Mouse (Mus musculus) gastrocnemius, adult 18-20 months (tissue): ENCODE results near the gene Akr1b3. TPM values are rescaled to one million over a fixed set of nuclear protein-coding genes. Genes with fewer than 3 reads are reported as not detected.
A peak's percentile ranks its signal among the peaks of the same experiment; 100 is the strongest.
"Not testable (repeated sequence)": the region's sequence is repeated elsewhere in the genome, so short reads cannot be mapped to it uniquely, and the experiment has no call there.

Source experiments
- DNase-seq: peaks from one replicate; pipeline ENCODE4 v3.0.0; 2021; ENCODE audit warnings: low spot score
- long read RNA-seq, 2 experiments: library from polyadenylated mRNA; stranded (forward); transcript quantifications; one replicate each; pipeline ENCODE4 v2.0.0; 2021
- total RNA-seq, 2 experiments: library from RNA; stranded (reverse); gene quantifications; 2 replicates each; pipeline ENCODE4 v1.2.3; 2021

Akr1b3 gene
- 100 to 1,000 TPM; 171 to 189 TPM for total RNA-seq
- long read RNA-seq, experiment 1, full-length matches to known transcripts: 83 of 88 reads
- long read RNA-seq, experiment 1, partial matches to known transcripts: 4 of 88 reads
- long read RNA-seq, experiment 1, other reads (novel, unspliced or antisense): 1 of 88 reads
- long read RNA-seq, experiment 2, transcript Akr1b3-201 (10 exons, 1,387 nt): major isoform, 58 of 61 reads
- long read RNA-seq, experiment 2, partial matches to known transcripts: 1 of 61 reads
- long read RNA-seq, experiment 2, other reads (novel, unspliced or antisense): 2 of 61 reads

GRCm38 (mm10) chr6:34316854-34317771, at the start of gene Akr1b3:
Akr1b3 (minus strand) TSS chr6:34317478.
- DNase-seq: peak; percentile 91

GRCm38 (mm10) chr6:34364217-34365136, 47.2 kb upstream of the Akr1b3 start:
- no peak for DNase-seq

- no peak for DNase-seq
Measured at GRCm38 (mm10) chr6:34355841-34356240, 38.6 kb upstream of the Akr1b3 start.

- no peak for DNase-seq
Measured at GRCm38 (mm10) chr6:34355349-34355747, 38.1 kb upstream of the Akr1b3 start.

- DNase-seq: no peak
Measured at GRCm38 (mm10) chr6:34354354-34355348, 37.4 kb upstream of the Akr1b3 start.

GRCm38 (mm10) chr6:34353658-34354353, 36.5 kb upstream of the Akr1b3 start, which contains the start of gene Akr1b8:
Akr1b8 (plus strand) TSS chr6:34354119.
- DNase-seq: no peak

GRCm38 (mm10) chr6:34352401-34352800, 35.1 kb upstream of the Akr1b3 start:
- no peak for DNase-seq

- not testable (repeated sequence) for DNase-seq
Measured at GRCm38 (mm10) chr6:34351481-34351880, 34.2 kb upstream of the Akr1b3 start.

- no peak for DNase-seq
Measured at GRCm38 (mm10) chr6:34350037-34350699, 32.9 kb upstream of the Akr1b3 start.

- peak; percentile 76 for DNase-seq
Measured at GRCm38 (mm10) chr6:34346096-34346898, 29.0 kb upstream of the Akr1b3 start.

- DNase-seq: peak; percentile 6
Measured at GRCm38 (mm10) chr6:34344935-34345334, 27.7 kb upstream of the Akr1b3 start.

- no peak for DNase-seq
Measured at GRCm38 (mm10) chr6:34344135-34344850, 27.0 kb upstream of the Akr1b3 start.

- peak; percentile 25 for DNase-seq
Measured at GRCm38 (mm10) chr6:34343426-34343825, 26.1 kb upstream of the Akr1b3 start.

GRCm38 (mm10) chr6:34342476-34342875, 25.2 kb upstream of the Akr1b3 start:
- DNase-seq: no peak

- DNase-seq: peak; percentile 39
Measured at GRCm38 (mm10) chr6:34341991-34342390, 24.7 kb upstream of the Akr1b3 start.

GRCm38 (mm10) chr6:34337799-34338198, 20.5 kb upstream of the Akr1b3 start:
- no peak for DNase-seq

- no peak for DNase-seq
Measured at GRCm38 (mm10) chr6:34334673-34335072, 17.4 kb upstream of the Akr1b3 start.
